Mouse (Mus musculus): ENCODE measurements around the gene Aimp1. TPM values are rescaled to one million over a fixed set of nuclear protein-coding genes. Genes with fewer than 3 reads are reported as not detected.

The Aimp1 gene
- 72.7 and 80.4 TPM in 2 replicates for polyA plus RNA-seq (2015; fragmentation: Nextera tagmentation; extraction: Ambion mirVana)

GRCm38 (mm10) chr3:132684231-132684928, at the start of gene Aimp1:
Gene Aimp1 (minus strand): TSS chr3:132684370.
- Histone ChIP-seq H3K4me2 (peak within 1 kb of the TSS; percentile 83), H3K36me3 (peaks cover 8% of the 10 kb centered on the region), H3K9ac (peak within 1 kb of the TSS; percentile 91), H3K27me3 (no peaks in the 10 kb centered on the region), H3K4me1 (peaks cover 14% of the 10 kb centered on the region), H3K9me3 (no peaks in the 10 kb centered on the region), H3K27ac (peak within 1 kb of the TSS; percentile 93), H3K4me3 (peak within 1 kb of the TSS; percentile 88)
- ATAC-seq (ENCODE audit: insufficient number of reproducible peaks, insufficient read depth, low FRiP score, low TSS enrichment, low read depth): no peak; the same call in 1 of the 2 replicates
- WGBS: 2% methylated on average over 27 of the region's 27 CpGs

- no peaks in the 10 kb centered on the region for H3K27me3 ChIP-seq
- no peak overlapping the region for H3K9ac ChIP-seq
- H3K4me3 ChIP-seq: no peak overlapping the region
- H3K4me2 ChIP-seq: no peak overlapping the region
- H3K27ac ChIP-seq: no peak overlapping the region
- no peak for ATAC-seq (ENCODE audit: insufficient number of reproducible peaks, insufficient read depth, low FRiP score, low TSS enrichment, low read depth)
- H3K36me3 ChIP-seq: peaks cover 42% of the 10 kb centered on the region
- H3K9me3 ChIP-seq: no peaks in the 10 kb centered on the region
- H3K4me1 ChIP-seq: no peaks in the 10 kb centered on the region
- 95% methylated on average over 3 of the region's 3 CpGs for WGBS
Observed at GRCm38 (mm10) chr3:132724326-132724725, 40.2 kb upstream of the Aimp1 start.

GRCm38 (mm10) chr3:132717316-132717715, 33.1 kb upstream of the Aimp1 start:
- Histone ChIP-seq H3K27me3 (no peaks in the 10 kb centered on the region), H3K4me3 (no peak overlapping the region), H3K4me1 (no peaks in the 10 kb centered on the region), H3K36me3 (peaks cover 17% of the 10 kb centered on the region), H3K27ac (no peak overlapping the region), H3K4me2 (no peak overlapping the region), H3K9ac (no peak overlapping the region), H3K9me3 (no peaks in the 10 kb centered on the region)
- WGBS: 92% methylated on average over 4 of the region's 4 CpGs
- ATAC-seq (ENCODE audit: insufficient number of reproducible peaks, insufficient read depth, low FRiP score, low TSS enrichment, low read depth): no peak

- no peak for ATAC-seq (ENCODE audit: insufficient number of reproducible peaks, insufficient read depth, low FRiP score, low TSS enrichment, low read depth)
- no peaks in the 10 kb centered on the region for H3K4me1 ChIP-seq
- H3K4me2 ChIP-seq: no peak overlapping the region
- no peak overlapping the region for H3K4me3 ChIP-seq
- H3K9ac ChIP-seq: no peak overlapping the region
- H3K27me3 ChIP-seq: no peaks in the 10 kb centered on the region
- peaks cover 7% of the 10 kb centered on the region; the same call in 1 of the 2 replicates for H3K36me3 ChIP-seq
- no peaks in the 10 kb centered on the region for H3K9me3 ChIP-seq
- 39% methylated on average over 5 of the region's 5 CpGs for WGBS
- no peak overlapping the region for H3K27ac ChIP-seq
Observed at GRCm38 (mm10) chr3:132713913-132714312, 29.7 kb upstream of the Aimp1 start.

GRCm38 (mm10) chr3:132706977-132707376, 22.8 kb upstream of the Aimp1 start:
- 80% methylated on average over 4 of the region's 4 CpGs for WGBS
- ATAC-seq (ENCODE audit: insufficient number of reproducible peaks, insufficient read depth, low FRiP score, low TSS enrichment, low read depth): no peak
- Histone ChIP-seq H3K36me3 (peaks cover 7% of the 10 kb centered on the region), H3K27ac (no peak overlapping the region), H3K9me3 (no peaks in the 10 kb centered on the region), H3K9ac (no peak overlapping the region), H3K27me3 (no peaks in the 10 kb centered on the region), H3K4me3 (no peak overlapping the region), H3K4me2 (no peak overlapping the region), H3K4me1 (no peaks in the 10 kb centered on the region)

GRCm38 (mm10) chr3:132704216-132704615, 20.0 kb upstream of the Aimp1 start:
- Histone ChIP-seq H3K4me2 (no peak overlapping the region), H3K9me3 (no peaks in the 10 kb centered on the region), H3K9ac (no peak overlapping the region), H3K4me1 (no peaks in the 10 kb centered on the region), H3K27me3 (no peaks in the 10 kb centered on the region), H3K4me3 (no peak overlapping the region), H3K36me3 (peaks cover 14% of the 10 kb centered on the region), H3K27ac (no peak overlapping the region)
- WGBS: 91% methylated on average over 3 of the region's 3 CpGs
- no peak for ATAC-seq (ENCODE audit: insufficient number of reproducible peaks, insufficient read depth, low FRiP score, low TSS enrichment, low read depth)

GRCm38 (mm10) chr3:132701368-132701767, 17.2 kb upstream of the Aimp1 start:
- no peak overlapping the region for H3K27ac ChIP-seq
- no peak overlapping the region for H3K4me2 ChIP-seq
- peaks cover 8% of the 10 kb centered on the region; the same call in 1 of the 2 replicates for H3K36me3 ChIP-seq
- H3K9me3 ChIP-seq: no peaks in the 10 kb centered on the region
- no peak overlapping the region for H3K4me3 ChIP-seq
- no peaks in the 10 kb centered on the region for H3K27me3 ChIP-seq
- no peak for ATAC-seq (ENCODE audit: insufficient number of reproducible peaks, insufficient read depth, low FRiP score, low TSS enrichment, low read depth)
- no peak overlapping the region for H3K9ac ChIP-seq
- WGBS: 49% methylated on average over 3 of the region's 3 CpGs
- no peaks in the 10 kb centered on the region for H3K4me1 ChIP-seq

- Histone ChIP-seq H3K4me1 (peaks cover 14% of the 10 kb centered on the region), H3K27me3 (no peaks in the 10 kb centered on the region), H3K4me3 (peak within 1 kb of the TSS; percentile 88), H3K9me3 (no peaks in the 10 kb centered on the region), H3K36me3 (peaks cover 6% of the 10 kb centered on the region; the same call in 1 of the 2 replicates), H3K4me2 (peak within 1 kb of the TSS; percentile 83), H3K9ac (peak within 1 kb of the TSS; percentile 91), H3K27ac (peak within 1 kb of the TSS; percentile 93)
- WGBS: under 1% methylated on average over 42 of the region's 42 CpGs
- ATAC-seq (ENCODE audit: insufficient number of reproducible peaks, insufficient read depth, low FRiP score, low TSS enrichment, low read depth): peak; percentile 96
Observed at GRCm38 (mm10) chr3:132683447-132684230, 531 bp downstream of the Aimp1 start, which contains the start of gene Tbck. Gene Tbck (plus strand): TSS chr3:132684144.

- Histone ChIP-seq H3K27ac (no peak overlapping the region), H3K36me3 (peaks cover 25% of the 10 kb centered on the region), H3K27me3 (no peaks in the 10 kb centered on the region), H3K4me2 (no peak overlapping the region), H3K9ac (no peak overlapping the region), H3K4me1 (peaks cover under 1% of the 10 kb centered on the region), H3K9me3 (no peaks in the 10 kb centered on the region), H3K4me3 (no peak overlapping the region)
- WGBS: 88% methylated on average over 2 of the region's 2 CpGs
- no peak for ATAC-seq (ENCODE audit: insufficient number of reproducible peaks, insufficient read depth, low FRiP score, low TSS enrichment, low read depth)
Observed at GRCm38 (mm10) chr3:132677494-132677893, 6.7 kb downstream of the Aimp1 start.

- WGBS: 89% methylated on average over 2 of the region's 2 CpGs
- Histone ChIP-seq H3K4me3 (no peak overlapping the region), H3K36me3 (peaks cover 26% of the 10 kb centered on the region), H3K27ac (no peak overlapping the region), H3K27me3 (no peaks in the 10 kb centered on the region), H3K4me2 (no peak overlapping the region), H3K9ac (no peak overlapping the region), H3K9me3 (peaks cover 3% of the 10 kb centered on the region; the same call in 1 of the 2 replicates), H3K4me1 (no peaks in the 10 kb centered on the region)
- ATAC-seq (ENCODE audit: insufficient number of reproducible peaks, insufficient read depth, low FRiP score, low TSS enrichment, low read depth): no peak
Observed at GRCm38 (mm10) chr3:132655955-132656354, 28.2 kb downstream of the Aimp1 start.

GRCm38 (mm10) chr3:132653959-132654358, 30.2 kb downstream of the Aimp1 start:
- Histone ChIP-seq H3K4me1 (no peaks in the 10 kb centered on the region), H3K9me3 (peaks cover 3% of the 10 kb centered on the region; the same call in 1 of the 2 replicates), H3K27me3 (no peaks in the 10 kb centered on the region), H3K4me2 (no peak overlapping the region), H3K36me3 (peaks cover 7% of the 10 kb centered on the region), H3K9ac (no peak overlapping the region), H3K4me3 (no peak overlapping the region), H3K27ac (no peak overlapping the region)
- no peak for ATAC-seq (ENCODE audit: insufficient number of reproducible peaks, insufficient read depth, low FRiP score, low TSS enrichment, low read depth)
- WGBS: 87% methylated on average over 7 of the region's 7 CpGs

All from embryonic facial prominence, embryonic 13.5 days (tissue).